Mouse (Mus musculus): ENCODE data around the gene Sell. TPM values are rescaled to one million over a fixed set of nuclear protein-coding genes. Genes with fewer than 3 reads are reported as not detected.

The Sell gene
- polyA plus RNA-seq, 1 experiment, result not detected

DNA sequence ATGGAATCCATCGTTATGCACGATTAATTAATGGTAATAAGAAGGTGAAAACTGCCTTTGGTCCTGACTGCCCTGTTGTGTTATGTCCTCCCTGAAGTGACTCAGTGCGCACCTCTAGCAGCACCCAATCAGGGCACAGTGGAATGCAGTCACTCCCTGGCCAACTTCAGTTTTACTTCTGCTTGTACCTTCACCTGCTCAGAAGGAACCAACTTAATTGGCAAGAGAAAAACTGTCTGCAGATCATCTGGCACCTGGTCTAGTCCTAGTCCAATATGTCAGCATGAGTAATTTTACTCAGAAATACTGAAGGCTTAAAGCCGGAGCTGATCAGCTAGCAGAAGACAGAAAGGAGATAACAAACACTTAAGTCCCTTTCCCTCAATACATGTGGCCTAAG is 8.7 kb downstream of the Sell start:
- Histone ChIP-seq H3K27me3 (ENCODE audit: control insufficient read depth, insufficient read depth, low read length, poor library complexity, severe bottlenecking) (no peaks in the 10 kb centered on the region), H3K4me3 (ENCODE audit: low read depth, low read length) (no peak overlapping the region), H3K36me3 (ENCODE audit: control insufficient read depth, insufficient read depth, low read length, poor library complexity, severe bottlenecking) (no peaks in the 10 kb centered on the region), H3K9me3 (replicated peaks; ENCODE audit: control insufficient read depth, insufficient read depth, low read length, poor library complexity, severe bottlenecking) (no peaks in the 10 kb centered on the region), H3K4me1 (ENCODE audit: control insufficient read depth, insufficient read depth, low read length) (no peaks in the 10 kb centered on the region), H3K27ac (ENCODE audit: insufficient read depth, low read length) (no peak overlapping the region), H3K9ac (ENCODE audit: low read depth, poor library complexity, severe bottlenecking) (no peak overlapping the region)
- TF ChIP-seq CTCF (IDR thresholded peaks at IDR 0.05; ENCODE audit: low read depth, low read length) (no peak), POLR2A (IDR thresholded peaks at IDR 0.05; ENCODE audit: insufficient read depth, low read length) (no peak), EP300 (IDR thresholded peaks at IDR 0.05; ENCODE audit: insufficient read depth, low read depth, low read length) (no peak)

DNA sequence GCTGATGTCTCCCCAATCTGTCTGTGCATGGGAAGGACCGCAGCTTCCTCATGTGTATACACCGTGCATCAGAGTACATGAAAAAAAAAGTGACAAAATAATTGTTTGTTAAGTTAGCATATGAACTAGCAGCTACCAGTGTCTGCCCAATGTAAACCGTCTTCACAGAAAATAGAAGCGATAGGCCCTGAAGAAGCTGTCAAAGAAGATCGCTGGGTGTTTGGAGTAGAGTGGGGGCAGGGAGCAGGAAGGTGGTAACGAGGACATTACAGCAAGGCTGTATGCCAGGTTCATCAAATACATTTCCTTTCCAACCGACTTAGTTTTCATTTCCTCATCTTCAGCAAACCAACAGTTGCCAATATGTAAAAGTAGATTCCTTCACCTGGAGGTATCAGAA is 9.3 kb downstream of the Sell start:
- no peak overlapping the region for H3K27ac ChIP-seq (ENCODE audit: insufficient read depth, low read length)
- H3K9ac ChIP-seq (ENCODE audit: low read depth, poor library complexity, severe bottlenecking), result no peak overlapping the region
- H3K4me1 ChIP-seq (ENCODE audit: control insufficient read depth, insufficient read depth, low read length), result no peaks in the 10 kb centered on the region
- H3K27me3 ChIP-seq (ENCODE audit: control insufficient read depth, insufficient read depth, low read length, poor library complexity, severe bottlenecking), result no peaks in the 10 kb centered on the region
- TF ChIP-seq POLR2A (IDR thresholded peaks at IDR 0.05; ENCODE audit: insufficient read depth, low read length), result no peak
- no peak for TF ChIP-seq EP300 (IDR thresholded peaks at IDR 0.05; ENCODE audit: insufficient read depth, low read depth, low read length)
- TF ChIP-seq CTCF (IDR thresholded peaks at IDR 0.05; ENCODE audit: low read depth, low read length), result no peak
- no peak overlapping the region for H3K4me3 ChIP-seq (ENCODE audit: low read depth, low read length)
- no peaks in the 10 kb centered on the region for H3K9me3 ChIP-seq (replicated peaks; ENCODE audit: control insufficient read depth, insufficient read depth, low read length, poor library complexity, severe bottlenecking)
- no peaks in the 10 kb centered on the region for H3K36me3 ChIP-seq (ENCODE audit: control insufficient read depth, insufficient read depth, low read length, poor library complexity, severe bottlenecking)

DNA sequence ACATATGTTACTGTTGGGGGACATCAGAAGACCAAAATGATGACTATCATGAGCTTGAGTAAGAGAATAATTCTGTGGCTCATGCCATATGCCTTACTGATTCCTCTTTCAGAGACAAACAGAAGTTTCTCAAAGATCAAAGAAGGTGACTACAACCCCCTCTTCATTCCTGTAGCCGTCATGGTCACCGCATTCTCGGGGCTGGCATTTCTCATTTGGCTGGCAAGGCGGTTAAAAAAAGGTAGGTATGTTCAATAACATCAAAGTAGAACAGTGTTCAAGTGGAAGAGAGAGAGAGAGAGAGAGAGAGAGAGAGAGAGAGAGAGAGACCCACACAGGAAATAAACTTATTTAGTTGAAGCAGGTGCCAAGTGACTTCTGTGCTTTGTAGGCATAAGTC is 10.2 kb downstream of the Sell start:
- TF ChIP-seq EP300 (IDR thresholded peaks at IDR 0.05; ENCODE audit: insufficient read depth, low read depth, low read length), result no peak
- TF ChIP-seq POLR2A (IDR thresholded peaks at IDR 0.05; ENCODE audit: insufficient read depth, low read length), result no peak
- no peak for TF ChIP-seq CTCF (IDR thresholded peaks at IDR 0.05; ENCODE audit: low read depth, low read length)
- no peak overlapping the region for H3K9ac ChIP-seq (ENCODE audit: low read depth, poor library complexity, severe bottlenecking)
- H3K36me3 ChIP-seq (ENCODE audit: control insufficient read depth, insufficient read depth, low read length, poor library complexity, severe bottlenecking), result no peaks in the 10 kb centered on the region
- no peak overlapping the region for H3K4me3 ChIP-seq (ENCODE audit: low read depth, low read length)
- no peaks in the 10 kb centered on the region for H3K27me3 ChIP-seq (ENCODE audit: control insufficient read depth, insufficient read depth, low read length, poor library complexity, severe bottlenecking)
- H3K27ac ChIP-seq (ENCODE audit: insufficient read depth, low read length), result no peak overlapping the region
- no peaks in the 10 kb centered on the region for H3K4me1 ChIP-seq (ENCODE audit: control insufficient read depth, insufficient read depth, low read length)
- no peaks in the 10 kb centered on the region for H3K9me3 ChIP-seq (replicated peaks; ENCODE audit: control insufficient read depth, insufficient read depth, low read length, poor library complexity, severe bottlenecking)

DNA sequence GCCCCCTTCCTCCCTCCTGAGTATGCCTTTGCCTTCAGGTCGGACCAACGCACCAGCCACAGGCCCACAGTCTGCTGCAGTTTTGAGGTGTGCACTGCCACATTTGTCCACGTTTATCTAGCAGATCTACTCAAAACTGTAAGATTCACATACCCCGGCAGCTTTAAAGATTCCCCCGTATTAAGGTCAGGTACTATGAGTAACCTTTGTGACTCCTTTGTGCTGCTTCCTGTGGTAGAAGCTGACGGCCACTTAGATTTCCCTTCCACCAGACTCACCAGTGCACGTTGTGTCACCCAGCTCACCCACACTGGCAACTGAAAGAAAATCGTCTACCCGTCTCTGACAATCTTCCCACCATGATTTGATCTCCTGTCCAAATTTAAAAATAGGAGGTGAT is 11.3 kb downstream of the Sell start:
- Histone ChIP-seq H3K4me1 (ENCODE audit: control insufficient read depth, insufficient read depth, low read length) (no peaks in the 10 kb centered on the region), H3K9ac (ENCODE audit: low read depth, poor library complexity, severe bottlenecking) (no peak overlapping the region), H3K4me3 (ENCODE audit: low read depth, low read length) (no peak overlapping the region), H3K27ac (ENCODE audit: insufficient read depth, low read length) (no peak overlapping the region), H3K27me3 (ENCODE audit: control insufficient read depth, insufficient read depth, low read length, poor library complexity, severe bottlenecking) (no peaks in the 10 kb centered on the region), H3K9me3 (replicated peaks; ENCODE audit: control insufficient read depth, insufficient read depth, low read length, poor library complexity, severe bottlenecking) (no peaks in the 10 kb centered on the region), H3K36me3 (ENCODE audit: control insufficient read depth, insufficient read depth, low read length, poor library complexity, severe bottlenecking) (no peaks in the 10 kb centered on the region)
- no peak for TF ChIP-seq CTCF (IDR thresholded peaks at IDR 0.05; ENCODE audit: low read depth, low read length)
- TF ChIP-seq POLR2A (IDR thresholded peaks at IDR 0.05; ENCODE audit: insufficient read depth, low read length), result no peak
- no peak for TF ChIP-seq EP300 (IDR thresholded peaks at IDR 0.05; ENCODE audit: insufficient read depth, low read depth, low read length)

DNA sequence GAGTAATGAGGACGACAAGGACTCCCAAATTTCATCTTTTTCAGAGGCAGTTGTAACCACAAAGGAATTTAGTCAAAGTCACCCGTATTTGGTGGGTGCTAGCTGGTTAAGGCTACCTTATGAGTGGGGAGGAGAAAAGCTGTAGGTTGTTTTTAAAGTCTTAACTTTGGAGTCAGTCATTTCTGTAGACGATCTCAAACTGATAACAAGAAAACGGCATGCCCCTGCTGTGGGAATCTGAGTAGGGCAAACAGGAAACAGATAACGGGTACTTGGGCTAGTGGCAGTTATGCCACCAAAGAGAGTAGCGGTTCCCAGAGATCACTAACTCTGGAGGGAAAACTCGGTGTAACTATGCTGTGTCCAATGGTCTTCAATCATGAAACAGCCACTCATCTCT is 12.0 kb downstream of the Sell start:
- TF ChIP-seq EP300 (IDR thresholded peaks at IDR 0.05; ENCODE audit: insufficient read depth, low read depth, low read length) (no peak), POLR2A (IDR thresholded peaks at IDR 0.05; ENCODE audit: insufficient read depth, low read length) (no peak), CTCF (IDR thresholded peaks at IDR 0.05; ENCODE audit: low read depth, low read length) (no peak)
- no peaks in the 10 kb centered on the region for H3K36me3 ChIP-seq (ENCODE audit: control insufficient read depth, insufficient read depth, low read length, poor library complexity, severe bottlenecking)
- no peak overlapping the region for H3K9ac ChIP-seq (ENCODE audit: low read depth, poor library complexity, severe bottlenecking)
- no peaks in the 10 kb centered on the region for H3K9me3 ChIP-seq (replicated peaks; ENCODE audit: control insufficient read depth, insufficient read depth, low read length, poor library complexity, severe bottlenecking)
- H3K4me1 ChIP-seq (ENCODE audit: control insufficient read depth, insufficient read depth, low read length), result no peaks in the 10 kb centered on the region
- no peaks in the 10 kb centered on the region for H3K27me3 ChIP-seq (ENCODE audit: control insufficient read depth, insufficient read depth, low read length, poor library complexity, severe bottlenecking)
- H3K4me3 ChIP-seq (ENCODE audit: low read depth, low read length), result no peak overlapping the region
- H3K27ac ChIP-seq (ENCODE audit: insufficient read depth, low read length), result no peak overlapping the region

DNA sequence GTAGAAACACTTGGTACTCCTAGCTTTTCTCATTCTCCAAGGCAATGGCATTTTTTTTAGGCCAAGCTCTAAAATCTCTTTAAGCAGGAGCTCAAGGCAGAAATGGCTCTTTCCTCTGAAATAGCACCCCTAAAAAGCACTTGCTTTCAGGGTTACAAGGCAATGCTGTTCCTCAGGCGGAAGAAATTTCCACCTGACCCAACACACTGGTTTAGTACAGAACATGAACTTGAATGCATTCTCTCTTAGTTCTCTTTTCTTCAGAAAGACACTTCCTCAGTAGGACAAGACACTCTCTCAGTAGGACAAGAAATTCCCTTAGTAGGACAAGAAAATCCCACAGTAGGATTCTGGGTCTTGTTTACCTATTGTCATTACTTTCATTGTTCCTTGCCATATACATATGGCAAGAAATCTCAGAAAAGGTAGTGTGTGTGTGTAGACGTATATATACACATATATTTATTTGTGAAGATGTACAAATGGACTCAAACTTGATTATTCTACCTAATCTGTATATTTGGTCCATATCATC is 12.9 kb downstream of the Sell start:
- Histone ChIP-seq H3K27ac (ENCODE audit: insufficient read depth, low read length) (no peak overlapping the region), H3K9ac (ENCODE audit: low read depth, poor library complexity, severe bottlenecking) (no peak overlapping the region), H3K9me3 (replicated peaks; ENCODE audit: control insufficient read depth, insufficient read depth, low read length, poor library complexity, severe bottlenecking) (no peaks in the 10 kb centered on the region), H3K4me1 (ENCODE audit: control insufficient read depth, insufficient read depth, low read length) (no peaks in the 10 kb centered on the region), H3K27me3 (ENCODE audit: control insufficient read depth, insufficient read depth, low read length, poor library complexity, severe bottlenecking) (no peaks in the 10 kb centered on the region), H3K36me3 (ENCODE audit: control insufficient read depth, insufficient read depth, low read length, poor library complexity, severe bottlenecking) (no peaks in the 10 kb centered on the region), H3K4me3 (ENCODE audit: low read depth, low read length) (no peak overlapping the region)
- TF ChIP-seq EP300 (IDR thresholded peaks at IDR 0.05; ENCODE audit: insufficient read depth, low read depth, low read length) (no peak), POLR2A (IDR thresholded peaks at IDR 0.05; ENCODE audit: insufficient read depth, low read length) (no peak), CTCF (IDR thresholded peaks at IDR 0.05; ENCODE audit: low read depth, low read length) (no peak)

Data from ES-Bruce4 (cell line).